Mouse (Mus musculus) stomach, postnatal 0 days (tissue): ENCODE measurements around the gene Tcte1.

Experiments used
- CTCF ChIP-seq: IDR thresholded peaks from 2 replicates; pipeline ENCODE4 v1.5.1; 2016; ENCODE audit warnings: antibody characterized with exemption, low read depth, mild to moderate bottlenecking, moderate library complexity
- EP300 ChIP-seq: optimal IDR thresholded peaks from 2 replicates; pipeline ENCODE3; 2016; ENCODE audit warnings: antibody characterized with exemption

- TF ChIP-seq CTCF = no peak
- no peak for TF ChIP-seq EP300
Observed at GRCm38 (mm10) chr17:45579554-45579953, 56.3 kb downstream of the Tcte1 start.
